Mouse (Mus musculus) kidney, embryonic 14.5 days (tissue): ENCODE measurements around the gene Ctdnep1. TPM values are rescaled to one million over a fixed set of nuclear protein-coding genes. Genes with fewer than 3 reads are reported as not detected.

ENCODE experiments used
- ATAC-seq: fragments of 200-750 bp; cut with Nextera tagmentation; 2 replicates; pipeline ENCODE4 v1.8.0; 2017; ENCODE audit warnings: moderate number of reproducible peaks, mild to moderate bottlenecking, moderate TSS enrichment, moderate library complexity; ENCODE audit not compliant: low FRiP score, low TSS enrichment
- H3K27ac ChIP-seq: fragments of 300-500 bp; sonication (generic); 2 replicates; pipeline ENCODE4 v1.5.1; 2014; ENCODE audit warnings: low read depth, mild to moderate bottlenecking, low read length, moderate library complexity, mixed read lengths
- H3K27me3 ChIP-seq: fragments of 300-500 bp; sonication (generic); 2 replicates; pipeline ENCODE4 v1.6.1; 2014; ENCODE audit warnings: mild to moderate bottlenecking, low read length; ENCODE audit not compliant: control insufficient read depth, insufficient read depth
- H3K36me3 ChIP-seq: fragments of 300-500 bp; sonication (generic); 2 replicates; pipeline ENCODE4 v1.6.1; 2014; ENCODE audit warnings: low read length, mixed read lengths; ENCODE audit not compliant: control insufficient read depth, insufficient read depth
- H3K4me1 ChIP-seq: fragments of 300-500 bp; sonication (generic); 2 replicates; pipeline ENCODE4 v1.6.1; 2014; ENCODE audit warnings: low read length, mixed read lengths; ENCODE audit not compliant: control insufficient read depth, insufficient read depth
- H3K4me2 ChIP-seq: fragments of 300-500 bp; sonication (generic); replicated peaks from 2 replicates; pipeline ENCODE4 v1.6.1; 2014; ENCODE audit warnings: low read depth, mild to moderate bottlenecking, low read length
- H3K4me3 ChIP-seq: fragments of 300-500 bp; sonication (generic); 2 replicates; pipeline ENCODE4 v1.5.1; 2014; ENCODE audit warnings: mild to moderate bottlenecking, low read length
- H3K9ac ChIP-seq: fragments of 300-500 bp; sonication (generic); 2 replicates; pipeline ENCODE4 v1.6.1; 2014; ENCODE audit warnings: low read depth, mild to moderate bottlenecking, low read length, moderate library complexity
- H3K9me3 ChIP-seq: fragments of 300-500 bp; sonication (generic); 2 replicates; pipeline ENCODE4 v1.6.1; 2016; ENCODE audit warnings: low read length; ENCODE audit not compliant: control insufficient read depth
- WGBS: fragments of 180-500 bp; shearing (Covaris S2); extraction: QIAGEN DNeasy Blood & Tissue Kit; methylation state at CpG from one replicate; pipeline ENCODE4 v1.1.7; 2014; 5-methylcytosine and 5-hydroxymethylcytosine counted together
- polyA plus RNA-seq: library from polyadenylated mRNA; unstranded; fragments of >200 nt; fragmentation: Nextera tagmentation; extraction: Ambion mirVana; gene quantifications from 2 replicates; pipeline ENCODE4 v1.2.1, GENCODE M21; 2014

Gene Ctdnep1
- polyA plus RNA-seq, 1 experiment from 2014 or later = 34.5 TPM

DNA sequence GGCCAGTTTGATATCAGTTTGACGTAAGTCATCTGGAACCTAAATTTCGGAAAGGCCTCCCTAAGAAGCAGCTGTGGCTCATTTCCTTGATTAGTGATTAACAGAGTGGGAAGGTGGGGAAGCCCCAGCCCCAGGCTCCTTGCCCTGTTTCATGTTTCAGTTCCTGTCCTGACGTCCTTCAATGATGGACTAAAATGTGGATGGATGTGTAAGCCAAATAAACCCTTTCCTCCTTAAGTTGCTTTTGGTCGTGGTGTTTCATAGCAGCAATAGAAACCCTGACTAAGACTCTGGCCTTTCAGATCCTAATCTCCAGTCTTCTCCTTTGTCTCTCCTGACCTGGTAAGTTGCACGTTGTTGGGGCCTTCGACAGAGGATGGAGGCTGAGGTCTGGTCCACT is 10.7 kb upstream of the Ctdnep1 start:
- no peak overlapping the region for H3K4me2 ChIP-seq
- WGBS = 63% methylated on average over 6 of the region's 6 CpGs
- peaks cover 19% of the 10 kb centered on the region for H3K27me3 ChIP-seq
- H3K27ac ChIP-seq = no peak overlapping the region
- no peaks in the 10 kb centered on the region for H3K9me3 ChIP-seq
- H3K9ac ChIP-seq = no peak overlapping the region
- H3K36me3 ChIP-seq = peaks cover 60% of the 10 kb centered on the region
- no peak overlapping the region for H3K4me3 ChIP-seq
- peaks cover 4% of the 10 kb centered on the region; the same call in 1 of the 2 replicates for H3K4me1 ChIP-seq
- ATAC-seq = no peak

DNA sequence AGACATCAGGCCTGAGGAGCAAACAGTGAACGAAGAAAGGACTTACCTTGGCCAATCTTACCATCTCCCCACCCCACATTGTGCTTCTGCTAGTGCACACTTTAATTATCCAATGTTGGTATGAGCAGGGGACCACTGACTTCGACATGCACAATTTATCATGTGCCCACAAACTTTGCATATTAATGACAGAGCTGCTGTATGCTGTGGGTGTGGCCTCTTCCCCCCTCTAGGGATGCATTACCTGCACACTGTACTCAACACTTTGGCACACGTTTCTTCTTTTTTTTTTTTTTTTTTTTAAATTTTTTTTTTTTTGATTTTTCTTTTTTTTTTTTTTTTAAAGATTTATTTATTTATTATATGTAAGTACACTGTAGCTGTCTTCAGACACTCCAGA is 10.2 kb upstream of the Ctdnep1 start:
- no peak overlapping the region for H3K4me2 ChIP-seq
- 86% methylated on average over 3 of the region's 3 CpGs for WGBS
- no peaks in the 10 kb centered on the region for H3K9me3 ChIP-seq
- peaks cover 65% of the 10 kb centered on the region for H3K36me3 ChIP-seq
- H3K27ac ChIP-seq = no peak overlapping the region
- ATAC-seq = no peak
- H3K4me3 ChIP-seq = no peak overlapping the region
- H3K27me3 ChIP-seq = peaks cover 14% of the 10 kb centered on the region
- peaks cover 4% of the 10 kb centered on the region; the same call in 1 of the 2 replicates for H3K4me1 ChIP-seq
- no peak overlapping the region for H3K9ac ChIP-seq

- no peaks in the 10 kb centered on the region for H3K9me3 ChIP-seq
- no peak overlapping the region for H3K27ac ChIP-seq
- H3K27me3 ChIP-seq = no peaks in the 10 kb centered on the region
- H3K4me2 ChIP-seq = no peak overlapping the region
- peaks cover 62% of the 10 kb centered on the region for H3K36me3 ChIP-seq
- no peak overlapping the region for H3K9ac ChIP-seq
- H3K4me3 ChIP-seq = no peak overlapping the region
- 98% methylated on average over 2 of the region's 2 CpGs for WGBS
- H3K4me1 ChIP-seq = no peaks in the 10 kb centered on the region; the same call in 1 of the 2 replicates
- ATAC-seq = no peak
These were observed 6.0 kb upstream of the Ctdnep1 start for GRCm38 (mm10) chr11:69974907-69975306.

- peaks cover 54% of the 10 kb centered on the region for H3K36me3 ChIP-seq
- no peak for ATAC-seq
These were observed 4.7 kb upstream of the Ctdnep1 start for GRCm38 (mm10) chr11:69976271-69976670.

DNA sequence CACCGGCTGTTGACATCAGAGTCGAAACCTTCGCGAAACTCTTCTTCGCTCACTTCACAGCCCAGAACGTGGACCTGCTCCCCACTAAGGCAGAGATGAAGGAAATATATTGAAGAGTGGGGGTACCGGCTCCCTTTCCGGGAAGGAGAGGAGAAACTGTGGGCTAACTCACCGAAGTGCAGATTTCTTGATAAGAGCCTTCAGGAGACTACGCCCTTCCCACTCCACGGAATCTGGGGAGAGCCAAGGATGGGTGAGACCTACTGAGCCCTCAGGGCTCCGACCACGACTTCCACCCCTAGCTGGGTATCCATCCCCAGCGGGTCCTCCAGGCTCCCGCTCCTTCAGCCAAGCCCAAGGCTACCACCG is 1.1 kb upstream of the Ctdnep1 start:
- Histone ChIP-seq H3K27ac (peak overlapping the region; percentile 89), H3K4me1 (peaks cover 15% of the 10 kb centered on the region), H3K27me3 (no peaks in the 10 kb centered on the region), H3K9me3 (no peaks in the 10 kb centered on the region), H3K4me3 (peak overlapping the region; percentile 100), H3K36me3 (peaks cover 37% of the 10 kb centered on the region), H3K9ac (peak overlapping the region; percentile 58), H3K4me2 (peak overlapping the region; percentile 72)
- no peak for ATAC-seq
- 4% methylated on average over 16 of the region's 16 CpGs for WGBS

More at GRCm38 (mm10) chr11:69976271-69976670, 4.7 kb upstream of the Ctdnep1 start:
- Histone ChIP-seq H3K9me3 (no peaks in the 10 kb centered on the region), H3K27ac (no peak overlapping the region), H3K27me3 (no peaks in the 10 kb centered on the region), H3K9ac (no peak overlapping the region), H3K4me2 (no peak overlapping the region), H3K4me3 (no peak overlapping the region), H3K4me1 (no peaks in the 10 kb centered on the region; the same call in 1 of the 2 replicates)
- WGBS = 87% methylated on average over 4 of the region's 4 CpGs

GRCm38 (mm10) chr11:69980196-69981140 is 488 bp upstream of the Ctdnep1 start:
- Histone ChIP-seq H3K27me3 (no peaks in the 10 kb centered on the region), H3K4me3 (peak overlapping the region; percentile 100), H3K36me3 (peaks cover 37% of the 10 kb centered on the region), H3K4me1 (peaks cover 15% of the 10 kb centered on the region), H3K27ac (peak overlapping the region; percentile 99), H3K9me3 (no peaks in the 10 kb centered on the region), H3K9ac (peak overlapping the region; percentile 99), H3K4me2 (peak overlapping the region; percentile 90)
- 0% methylated on average over 43 of the region's 60 CpGs for WGBS
- ATAC-seq = peak; percentile 93

DNA sequence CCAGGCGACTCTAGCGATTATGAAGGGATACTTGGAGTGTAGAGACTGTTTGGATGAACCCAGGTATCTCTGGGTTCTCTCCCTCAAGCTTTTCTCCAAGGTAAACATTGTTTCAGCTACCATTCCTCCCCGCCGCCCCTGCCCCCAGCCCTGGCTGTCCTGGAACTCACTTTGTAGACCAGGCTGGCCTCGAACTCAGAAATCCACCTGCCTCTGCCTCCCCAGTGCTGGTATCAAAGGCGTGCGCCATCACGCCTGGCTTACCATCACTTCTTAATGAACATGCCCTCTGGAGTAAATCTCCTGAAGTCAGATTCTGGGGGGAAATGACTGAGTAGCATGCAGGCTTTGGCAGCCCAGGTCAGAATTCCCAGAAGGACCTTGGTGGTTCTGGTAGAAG is 1.3 kb downstream of the Ctdnep1 start, which contains the start of gene Elp5:
Elp5 (minus strand) TSS at position 293 of the 400 bp plus-strand sequence.
- Histone ChIP-seq H3K4me2 (peak within 1 kb of the TSS; percentile 90), H3K27me3 (no peaks in the 10 kb centered on the region), H3K36me3 (peaks cover 44% of the 10 kb centered on the region), H3K4me3 (peak within 1 kb of the TSS; percentile 100), H3K9ac (peak within 1 kb of the TSS; percentile 99), H3K9me3 (no peaks in the 10 kb centered on the region), H3K27ac (peak within 1 kb of the TSS; percentile 99), H3K4me1 (peaks cover 15% of the 10 kb centered on the region)
- 44% methylated on average over 8 of the region's 8 CpGs for WGBS
- no peak for ATAC-seq

GRCm38 (mm10) chr11:69982877-69983276 is 1.9 kb downstream of the Ctdnep1 start:
- Histone ChIP-seq H3K9me3 (no peaks in the 10 kb centered on the region), H3K4me3 (peak overlapping the region; percentile 100), H3K27me3 (no peaks in the 10 kb centered on the region), H3K9ac (peak overlapping the region; percentile 99; the same call in 1 of the 2 replicates), H3K27ac (no peak overlapping the region), H3K4me2 (peak overlapping the region; percentile 90), H3K36me3 (peaks cover 47% of the 10 kb centered on the region), H3K4me1 (peaks cover 15% of the 10 kb centered on the region)
- ATAC-seq = no peak
- 14% methylated on average over 5 of the region's 5 CpGs for WGBS

DNA sequence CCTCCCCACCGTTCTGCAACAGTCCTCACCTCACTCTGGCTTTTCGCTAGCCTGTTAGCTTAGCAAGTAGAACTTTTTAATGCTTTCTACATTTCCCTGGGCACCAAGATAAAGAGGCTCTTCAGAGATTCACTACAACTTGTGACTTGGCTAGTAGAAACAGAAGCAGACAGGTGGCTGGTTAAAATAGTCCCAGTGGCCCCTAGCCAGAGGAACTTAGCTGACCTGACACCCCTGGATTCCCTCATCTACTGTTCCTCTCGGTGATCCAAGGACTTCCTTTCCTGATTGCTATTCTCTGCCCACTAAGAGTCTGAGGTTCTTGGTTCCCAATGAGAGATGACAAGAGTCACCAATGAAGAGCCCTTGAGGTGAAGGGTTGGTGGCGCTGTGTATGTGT is 2.4 kb downstream of the Ctdnep1 start:
- WGBS = 79% methylated on average over 4 of the region's 4 CpGs
- Histone ChIP-seq H3K27me3 (no peaks in the 10 kb centered on the region), H3K4me2 (peak overlapping the region; percentile 90; the same call in 1 of the 2 replicates), H3K9ac (peak overlapping the region; percentile 99; the same call in 1 of the 2 replicates), H3K9me3 (no peaks in the 10 kb centered on the region), H3K36me3 (peaks cover 50% of the 10 kb centered on the region), H3K27ac (no peak overlapping the region), H3K4me3 (peak overlapping the region; percentile 100; the same call in 1 of the 2 replicates), H3K4me1 (peaks cover 15% of the 10 kb centered on the region)
- no peak for ATAC-seq
